Comparison of ENCODE assay signal across 1 mouse cellular context in the genomic region with DNA sequence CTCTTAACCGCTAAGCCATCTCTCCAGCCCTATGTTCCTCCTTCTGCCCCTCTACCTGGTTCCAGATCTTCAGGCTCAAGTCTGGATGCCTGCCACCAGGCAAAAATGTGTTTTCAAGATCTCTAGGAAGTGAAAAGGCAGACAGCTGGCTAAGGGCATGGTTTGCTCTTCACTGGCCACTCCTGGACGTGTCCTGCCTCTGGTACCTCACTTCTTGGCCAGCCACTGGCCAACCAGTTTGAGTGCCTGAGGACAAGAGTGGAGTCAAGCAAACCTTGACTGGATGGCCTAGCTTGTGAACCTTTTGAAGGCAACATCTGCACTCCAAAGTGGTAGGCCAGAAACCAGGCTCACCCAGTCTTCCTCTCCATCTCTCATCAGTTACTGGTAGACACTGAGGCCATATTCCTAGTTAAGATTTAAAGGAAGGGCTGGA.
TF ChIP-seq lines count a peak whose summit lies in the region.

No protein-coding gene starts in this region.

TF ChIP-seq in MEL, 35 proteins besides CTCF, POLR2A, EP300 and RAD21:
- TF ChIP-seq ZNF384 (IDR thresholded peaks at IDR 0.05; ENCODE audit: low read depth, low read length) (no peak), MEF2A (IDR thresholded peaks at IDR 0.05; ENCODE audit: extremely low read depth, insufficient replicate concordance, low read depth, low read length, poor library complexity, severe bottlenecking) (no peak), TBP (IDR thresholded peaks at IDR 0.05; ENCODE audit: low read depth, low read length) (peak; percentile 69), ZKSCAN1 (IDR thresholded peaks at IDR 0.05; ENCODE audit: low read depth, low read length) (no peak), HCFC1 (IDR thresholded peaks at IDR 0.05; ENCODE audit: low read depth, low read length) (no peak), RCOR1 (IDR thresholded peaks at IDR 0.05; ENCODE audit: low read depth, low read length) (no peak), KAT2A (conservative IDR thresholded peaks at IDR 0.05; ENCODE audit: low read depth, low read length) (no peak), POLR2AphosphoS5 (IDR thresholded peaks at IDR 0.05; ENCODE audit: borderline replicate concordance, low read depth, low read length) (peak; percentile 96; the same call in 1 of the 2 replicates), UBTF (IDR thresholded peaks at IDR 0.05; ENCODE audit: borderline replicate concordance, insufficient read depth, low read depth, low read length) (no peak), CHD2 (IDR thresholded peaks at IDR 0.05; ENCODE audit: low read length) (no peak), GABPA (IDR thresholded peaks at IDR 0.05; ENCODE audit: low read depth, low read length) (no peak)
